Mouse (Mus musculus): ENCODE data around the gene Cenpx. TPM values are rescaled to one million over a fixed set of nuclear protein-coding genes. Genes with fewer than 3 reads are reported as not detected.
"Not testable (repeated sequence)": the region's sequence is repeated elsewhere in the genome, so short reads cannot be mapped to it uniquely, and the experiment has no call there.

Gene Cenpx
- polyA plus RNA-seq, 1 experiment from 2014 or later, result 133 TPM

DNA sequence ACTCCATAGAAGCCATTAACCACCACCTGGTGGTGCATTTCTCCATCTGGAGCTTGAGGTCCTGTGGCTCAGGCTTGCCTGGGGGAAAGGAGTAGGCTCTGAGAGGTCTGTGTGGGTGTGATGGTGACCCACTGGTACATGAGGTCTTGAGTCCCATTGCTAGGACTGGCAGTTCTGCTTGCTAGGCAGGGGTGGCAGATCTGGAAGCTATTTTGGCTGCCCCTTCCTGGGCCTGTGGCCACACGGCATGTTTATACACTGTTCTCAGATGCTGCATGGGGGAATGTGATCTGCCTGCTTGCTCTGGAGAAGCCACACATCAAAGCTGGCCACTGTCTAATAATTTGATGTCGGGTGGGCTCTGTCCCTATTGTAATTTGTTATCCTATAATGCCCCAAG is 29.5 kb downstream of the Cenpx start:
- Histone ChIP-seq H3K36me3 (peaks cover 97% of the 10 kb centered on the region), H3K4me1 (peaks cover 9% of the 10 kb centered on the region; the same call in 1 of the 2 replicates), H3K27ac (replicated peaks) (no peak overlapping the region), H3K9me3 (replicated peaks) (no peaks in the 10 kb centered on the region), H3K4me3 (no peak overlapping the region), H3K27me3 (ENCODE audit: low read depth, poor library complexity, severe bottlenecking) (no peaks in the 10 kb centered on the region)
- WGBS, result 83% methylated on average over 2 of the region's 2 CpGs
- no peak for DNase-seq (ENCODE audit: low spot score)

DNA sequence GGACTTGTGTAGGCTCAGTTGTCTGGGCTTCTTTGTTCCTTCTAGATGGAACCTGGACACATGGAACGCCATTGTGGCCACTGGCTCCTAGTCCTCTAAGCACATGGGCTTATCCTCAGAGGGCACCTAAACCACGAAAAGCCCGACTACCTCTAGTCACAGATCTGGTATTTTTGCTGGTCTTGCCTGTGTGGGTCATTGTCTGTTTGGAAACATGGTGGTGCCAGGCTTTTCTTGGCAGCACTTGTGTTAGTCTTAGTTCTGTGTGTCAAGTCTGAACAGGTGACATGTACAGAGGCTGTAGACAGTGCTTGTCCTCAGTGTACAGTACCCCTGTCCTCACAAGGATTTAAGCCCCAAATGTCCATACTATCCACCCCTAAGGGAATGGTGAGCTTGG is 30.0 kb downstream of the Cenpx start:
- no peak overlapping the region for H3K27ac ChIP-seq (replicated peaks)
- DNase-seq (ENCODE audit: low spot score), result no peak
- WGBS, result 92% methylated on average over 3 of the region's 3 CpGs
- H3K4me1 ChIP-seq, result peaks cover 9% of the 10 kb centered on the region; the same call in 1 of the 2 replicates
- H3K4me3 ChIP-seq, result no peak overlapping the region
- no peaks in the 10 kb centered on the region for H3K27me3 ChIP-seq (ENCODE audit: low read depth, poor library complexity, severe bottlenecking)
- H3K36me3 ChIP-seq, result peaks cover 97% of the 10 kb centered on the region
- H3K9me3 ChIP-seq (replicated peaks), result no peaks in the 10 kb centered on the region

DNA sequence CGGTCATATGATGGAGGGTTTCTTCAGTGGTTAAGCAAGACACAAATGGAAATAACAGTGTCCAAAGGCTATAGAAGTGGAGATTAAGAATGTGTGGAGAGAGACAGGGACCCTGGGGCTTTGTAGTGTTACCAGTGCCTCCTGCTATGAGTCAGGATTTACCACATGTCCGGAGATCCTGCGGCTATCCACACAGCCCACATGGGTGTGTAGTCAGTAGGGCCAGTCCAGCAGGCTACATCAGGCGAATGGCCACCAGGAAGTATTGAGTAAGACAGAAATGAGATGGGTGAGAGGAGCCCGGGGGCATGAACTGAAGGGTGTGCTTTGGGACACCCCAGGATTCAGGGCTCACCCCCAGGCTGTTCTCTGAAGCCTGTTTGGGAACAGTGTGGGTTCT is 30.9 kb downstream of the Cenpx start:
- Histone ChIP-seq H3K4me3 (no peak overlapping the region), H3K9me3 (replicated peaks) (no peaks in the 10 kb centered on the region), H3K27ac (replicated peaks) (no peak overlapping the region), H3K27me3 (ENCODE audit: low read depth, poor library complexity, severe bottlenecking) (no peaks in the 10 kb centered on the region), H3K36me3 (peaks cover 97% of the 10 kb centered on the region), H3K4me1 (peaks cover 9% of the 10 kb centered on the region; the same call in 1 of the 2 replicates)
- DNase-seq (ENCODE audit: low spot score), result no peak
- WGBS, result 93% methylated on average over 5 of the region's 5 CpGs

DNA sequence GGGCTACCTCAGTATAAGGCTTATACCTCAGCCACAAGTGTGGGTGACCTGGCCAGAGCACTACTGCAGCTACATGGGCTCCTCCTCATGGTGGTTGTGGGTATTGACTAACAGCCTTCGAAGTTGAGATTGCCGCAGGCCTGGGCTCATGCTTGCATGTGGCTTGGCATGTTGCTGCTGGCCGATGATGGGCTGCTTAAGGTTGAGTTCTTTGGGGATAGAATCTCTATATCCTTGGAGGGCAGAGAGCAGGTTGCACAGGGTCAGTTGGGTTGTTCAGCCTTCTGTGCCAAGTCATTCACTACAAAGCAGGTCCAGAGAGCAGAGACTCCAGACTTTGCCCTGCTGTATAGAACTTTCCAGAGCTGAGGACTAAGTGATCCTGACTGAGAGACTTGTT is 33.6 kb downstream of the Cenpx start:
- H3K36me3 ChIP-seq, result peaks cover 95% of the 10 kb centered on the region
- no peak overlapping the region for H3K4me3 ChIP-seq
- H3K9me3 ChIP-seq (replicated peaks), result no peaks in the 10 kb centered on the region
- H3K4me1 ChIP-seq, result no peaks in the 10 kb centered on the region
- WGBS, result 64% methylated on average over 3 of the region's 3 CpGs
- no peak overlapping the region for H3K27ac ChIP-seq (replicated peaks)
- H3K27me3 ChIP-seq (ENCODE audit: low read depth, poor library complexity, severe bottlenecking), result no peaks in the 10 kb centered on the region
- DNase-seq (ENCODE audit: low spot score), result no peak

DNA sequence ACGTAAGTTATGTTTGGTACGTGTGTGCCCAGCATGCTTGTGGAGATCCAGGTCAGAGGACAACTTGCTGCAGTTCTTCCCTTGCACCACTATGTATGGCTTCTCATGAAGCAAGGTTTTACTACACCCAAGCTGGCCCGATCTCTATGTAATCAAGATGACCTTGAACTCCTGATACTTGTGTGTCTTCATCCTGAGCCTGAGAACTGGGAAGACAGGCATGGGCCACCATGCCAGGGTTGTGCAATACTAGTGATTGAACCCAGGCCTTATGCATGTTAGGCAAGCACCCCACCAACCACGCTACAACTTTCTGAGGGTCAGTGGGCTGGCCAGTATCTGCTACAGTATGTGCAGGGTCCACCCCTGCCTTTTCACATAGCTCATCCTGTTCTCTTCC is 36.6 kb downstream of the Cenpx start:
- H3K4me3 ChIP-seq, result no peak overlapping the region
- no peak overlapping the region for H3K27ac ChIP-seq (replicated peaks)
- peaks cover 69% of the 10 kb centered on the region for H3K36me3 ChIP-seq
- no peaks in the 10 kb centered on the region for H3K27me3 ChIP-seq (ENCODE audit: low read depth, poor library complexity, severe bottlenecking)
- DNase-seq (ENCODE audit: low spot score), result no peak
- WGBS, result 90% methylated on average over 4 of the region's 4 CpGs
- H3K9me3 ChIP-seq (replicated peaks), result no peaks in the 10 kb centered on the region
- peaks cover 23% of the 10 kb centered on the region for H3K4me1 ChIP-seq

DNA sequence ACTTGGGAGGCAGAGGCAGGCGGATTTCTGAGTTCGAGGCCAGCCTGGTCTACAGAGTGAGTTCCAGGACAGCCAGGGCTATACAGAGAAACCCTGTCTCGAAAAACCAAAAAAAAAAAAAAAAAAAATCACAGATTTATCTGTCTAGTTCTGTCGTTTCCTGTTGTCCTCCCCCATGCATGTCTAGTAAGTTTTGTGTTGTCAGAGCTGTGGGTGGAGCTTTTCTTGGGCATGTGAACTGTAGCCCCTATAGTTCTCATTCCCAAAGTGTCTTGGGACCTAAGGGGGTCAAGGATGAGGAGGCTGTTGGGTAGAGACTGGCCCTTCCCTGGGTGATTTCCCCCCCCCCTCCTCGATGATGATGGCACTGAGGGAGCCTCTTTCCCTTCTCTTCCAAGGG is 37.7 kb downstream of the Cenpx start:
- not testable (repeated sequence) for H3K9me3 ChIP-seq (replicated peaks); H3K27ac ChIP-seq (replicated peaks); H3K27me3 ChIP-seq (ENCODE audit: low read depth, poor library complexity, severe bottlenecking); DNase-seq (ENCODE audit: low spot score); H3K4me3 ChIP-seq
- WGBS, result 84% methylated on average over 5 of the region's 5 CpGs
- H3K36me3 ChIP-seq, result peaks cover 58% of the 10 kb centered on the region
- peaks cover 23% of the 10 kb centered on the region for H3K4me1 ChIP-seq

DNA sequence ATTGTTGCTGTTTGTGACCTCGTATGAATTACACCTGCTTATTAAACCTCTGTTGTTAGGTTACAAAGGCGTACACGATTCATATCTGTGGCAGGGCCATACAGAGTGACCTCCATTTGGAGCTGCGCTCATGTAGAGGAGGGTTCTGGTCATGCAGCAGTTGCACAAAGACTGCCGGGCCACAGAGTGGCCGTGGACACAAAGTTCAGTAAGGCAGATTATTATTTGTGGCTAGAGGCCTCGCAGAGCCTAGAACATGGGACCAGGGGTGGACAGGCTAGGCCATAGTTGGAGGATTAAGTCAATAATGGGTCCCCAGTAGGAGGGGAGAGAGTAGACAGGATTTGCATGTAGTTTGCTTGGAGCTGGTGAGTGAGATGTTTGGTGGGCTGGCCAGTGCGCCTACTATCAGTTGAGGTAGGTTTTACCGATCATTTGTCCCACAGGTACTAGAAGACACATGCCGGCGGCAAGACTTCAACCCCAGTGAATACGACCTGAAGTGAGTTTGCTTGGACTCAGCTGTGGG is 39.9 kb downstream of the Cenpx start:
- Histone ChIP-seq H3K4me3 (peak overlapping the region; percentile 80), H3K27me3 (ENCODE audit: low read depth, poor library complexity, severe bottlenecking) (no peaks in the 10 kb centered on the region), H3K27ac (replicated peaks) (peak overlapping the region; percentile 99), H3K36me3 (peaks cover 36% of the 10 kb centered on the region), H3K4me1 (peaks cover 23% of the 10 kb centered on the region), H3K9me3 (replicated peaks) (no peaks in the 10 kb centered on the region)
- WGBS, result 44% methylated on average over 12 of the region's 12 CpGs
- no peak for DNase-seq (ENCODE audit: low spot score)

DNA sequence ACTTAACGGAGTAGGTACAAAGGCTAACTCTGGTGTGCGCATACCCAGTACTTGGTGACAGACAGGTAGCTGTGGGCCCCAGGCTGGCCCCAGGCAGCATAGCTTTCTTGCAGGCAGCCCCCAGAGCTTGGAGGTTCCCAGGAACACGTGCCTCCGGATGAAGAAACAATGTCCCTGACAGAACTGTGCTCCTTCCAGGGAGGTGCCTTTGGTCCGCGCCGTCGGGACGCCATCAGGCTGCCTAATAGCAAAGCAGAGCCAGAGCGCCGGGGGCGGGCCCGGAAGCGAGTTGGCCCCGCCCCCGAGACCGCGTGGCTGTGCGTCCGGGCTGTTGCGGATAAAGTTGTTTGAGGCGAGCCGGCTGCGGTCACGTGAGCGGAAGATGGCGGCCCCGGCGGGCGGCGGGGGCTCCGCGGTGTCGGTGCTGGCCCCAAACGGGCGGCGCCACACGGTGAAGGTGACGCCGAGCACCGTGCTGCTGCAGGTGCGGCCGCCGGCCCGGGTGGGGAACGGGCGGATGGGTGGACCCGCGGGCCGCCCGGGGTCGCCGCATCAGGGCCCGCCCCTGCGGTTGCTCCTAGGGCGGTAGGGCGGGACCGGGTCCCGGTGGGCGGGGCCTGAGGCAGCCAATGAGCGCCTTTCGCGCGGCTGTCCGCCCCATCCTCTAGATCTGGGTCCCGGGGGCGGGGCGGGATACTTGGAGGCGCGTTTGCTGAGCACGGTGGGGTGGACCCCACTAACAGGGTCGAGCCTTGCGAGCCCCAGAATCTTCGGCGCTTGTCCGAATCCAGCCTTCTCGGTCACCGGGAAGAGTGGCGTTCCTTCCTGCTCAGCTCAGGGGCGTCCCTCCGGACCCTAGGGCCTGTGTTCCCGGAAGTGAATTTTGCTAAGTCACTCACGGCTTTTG is 40.6 kb downstream of the Cenpx start, which contains the start of gene Aspscr1:
Gene Aspscr1 (plus strand): TSS at position 287 of the 907 bp plus-strand sequence.
- DNase-seq (ENCODE audit: low spot score), result peak; percentile 94
- Histone ChIP-seq H3K9me3 (replicated peaks) (no peaks in the 10 kb centered on the region), H3K27ac (replicated peaks) (peak within 1 kb of the TSS; percentile 99), H3K4me1 (peaks cover 23% of the 10 kb centered on the region), H3K4me3 (peak within 1 kb of the TSS; percentile 80), H3K36me3 (peaks cover 28% of the 10 kb centered on the region), H3K27me3 (ENCODE audit: low read depth, poor library complexity, severe bottlenecking) (no peaks in the 10 kb centered on the region)
- 2% methylated on average over 83 of the region's 83 CpGs for WGBS

DNA sequence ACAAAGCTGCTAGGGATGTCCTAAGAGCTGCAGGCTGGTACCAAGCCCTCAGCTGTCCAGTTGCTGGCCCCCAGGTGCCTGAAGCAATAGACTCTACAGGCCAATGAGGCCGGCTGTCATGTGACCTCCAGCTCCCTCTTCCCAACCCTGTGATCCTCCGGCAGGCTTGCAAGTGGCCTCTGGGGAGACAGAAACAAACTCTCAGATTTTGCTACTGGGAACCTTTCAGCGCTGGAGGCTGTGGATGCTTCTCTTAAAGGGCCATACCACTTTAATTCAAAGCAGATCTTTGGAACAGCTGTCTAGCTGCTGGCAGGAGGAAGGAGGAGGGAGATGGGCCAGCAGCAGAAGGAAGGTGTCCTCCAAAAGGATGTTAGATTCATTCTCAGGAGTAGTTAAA is 46.9 kb downstream of the Cenpx start:
- H3K27me3 ChIP-seq (ENCODE audit: low read depth, poor library complexity, severe bottlenecking), result peaks cover 50% of the 10 kb centered on the region
- no peak overlapping the region for H3K27ac ChIP-seq (replicated peaks)
- no peaks in the 10 kb centered on the region for H3K9me3 ChIP-seq (replicated peaks)
- H3K36me3 ChIP-seq, result no peaks in the 10 kb centered on the region
- no peak for DNase-seq (ENCODE audit: low spot score)
- peaks cover 18% of the 10 kb centered on the region for H3K4me1 ChIP-seq
- WGBS, result 14% methylated on average over 3 of the region's 3 CpGs
- H3K4me3 ChIP-seq, result no peak overlapping the region

DNA sequence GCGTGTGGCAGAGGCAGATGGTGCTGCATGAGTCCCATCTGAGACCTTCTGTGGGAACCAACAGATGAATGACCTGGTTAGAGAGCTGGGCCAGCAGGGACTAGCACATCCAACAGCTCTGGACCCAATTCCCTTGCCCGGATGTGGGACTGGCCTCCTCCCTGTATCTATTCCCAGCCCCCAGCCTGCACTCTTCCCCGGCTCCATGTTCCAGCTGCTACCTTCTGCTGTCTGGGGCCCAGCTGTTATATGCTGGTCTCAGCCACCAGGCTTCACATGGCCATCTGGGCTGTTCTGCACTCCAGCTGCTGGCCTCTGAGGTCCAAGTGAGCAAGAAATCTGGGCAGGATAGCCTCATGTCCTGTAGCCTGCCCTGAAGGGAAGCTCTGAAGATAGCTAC is 48.1 kb downstream of the Cenpx start:
- Histone ChIP-seq H3K36me3 (no peaks in the 10 kb centered on the region), H3K27me3 (ENCODE audit: low read depth, poor library complexity, severe bottlenecking) (peaks cover 62% of the 10 kb centered on the region), H3K4me1 (peaks cover 28% of the 10 kb centered on the region), H3K9me3 (replicated peaks) (no peaks in the 10 kb centered on the region), H3K27ac (replicated peaks) (no peak overlapping the region), H3K4me3 (no peak overlapping the region)
- no peak for DNase-seq (ENCODE audit: low spot score)
- 86% methylated on average over 3 of the region's 3 CpGs for WGBS

DNA sequence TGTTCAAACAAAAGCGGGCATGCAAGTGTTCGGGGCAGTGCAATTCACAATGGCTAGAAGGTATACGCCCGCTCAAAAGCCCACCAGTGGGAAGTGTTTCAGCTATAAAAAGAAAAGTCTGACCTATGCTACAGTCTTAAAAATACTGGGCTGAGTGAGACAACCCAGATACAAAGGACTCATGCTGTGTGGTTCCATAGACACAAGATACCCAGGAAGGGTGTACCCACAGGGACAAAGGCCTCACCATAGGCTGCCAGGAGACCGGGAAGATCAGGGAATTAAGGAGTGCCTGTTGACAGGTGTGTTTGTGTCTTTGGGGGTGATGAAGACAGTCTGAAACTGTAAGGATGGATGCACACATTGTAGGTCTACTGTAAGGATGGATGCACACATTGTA is 49.8 kb downstream of the Cenpx start:
- Histone ChIP-seq H3K4me3 (no peak overlapping the region), H3K4me1 (peaks cover 45% of the 10 kb centered on the region), H3K27me3 (ENCODE audit: low read depth, poor library complexity, severe bottlenecking) (peaks cover 79% of the 10 kb centered on the region), H3K9me3 (replicated peaks) (no peaks in the 10 kb centered on the region), H3K36me3 (no peaks in the 10 kb centered on the region), H3K27ac (replicated peaks) (no peak overlapping the region)
- DNase-seq (ENCODE audit: low spot score), result no peak
- 71% methylated on average over 5 of the region's 5 CpGs for WGBS

DNA sequence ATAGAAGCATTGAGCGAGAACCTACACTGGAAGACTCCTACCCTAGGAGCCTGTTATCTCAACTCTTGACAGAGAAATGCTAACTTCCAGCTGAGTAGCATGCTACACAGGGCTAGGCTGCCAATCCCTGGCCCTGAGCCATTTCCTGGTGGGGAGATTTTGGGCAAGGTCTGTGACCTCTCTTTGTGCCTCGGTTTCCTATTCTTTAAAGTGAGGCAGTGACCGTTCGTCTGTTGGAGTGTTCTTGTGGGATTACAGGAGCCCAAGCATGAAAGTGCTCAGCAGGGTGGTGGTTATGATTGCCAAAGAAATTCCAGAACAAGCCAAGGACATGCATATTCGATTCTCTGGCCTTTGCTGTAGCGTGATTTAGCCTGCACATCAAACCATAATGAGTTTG is 50.8 kb downstream of the Cenpx start:
- Histone ChIP-seq H3K9me3 (replicated peaks) (no peaks in the 10 kb centered on the region), H3K27ac (replicated peaks) (no peak overlapping the region), H3K27me3 (ENCODE audit: low read depth, poor library complexity, severe bottlenecking) (peaks cover 88% of the 10 kb centered on the region), H3K4me1 (peaks cover 47% of the 10 kb centered on the region), H3K4me3 (no peak overlapping the region), H3K36me3 (no peaks in the 10 kb centered on the region)
- no peak for DNase-seq (ENCODE audit: low spot score)
- WGBS, result 37% methylated on average over 6 of the region's 6 CpGs

DNA sequence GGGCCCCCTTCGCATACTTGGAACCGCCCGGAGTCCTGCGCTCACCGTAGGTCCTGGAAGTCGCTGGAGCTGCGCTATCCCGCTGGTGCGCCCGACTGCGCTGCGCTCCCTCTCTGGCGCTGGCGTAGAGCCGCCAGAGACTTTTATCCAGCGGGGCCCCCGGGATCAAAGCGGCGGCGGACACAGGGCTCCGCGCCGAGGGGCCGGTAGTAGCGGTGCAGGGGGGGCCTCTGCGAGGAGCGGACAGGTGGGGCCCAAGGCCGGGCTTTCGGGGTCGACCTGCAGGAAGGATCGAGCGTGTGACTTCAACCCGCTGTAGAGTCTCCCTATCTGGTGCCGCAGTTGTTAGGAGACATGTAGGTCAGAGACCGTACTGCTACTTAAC is 52.5 kb downstream of the Cenpx start, which contains the start of gene Notum:
Gene Notum (minus strand): TSS at position 100 of the 385 bp plus-strand sequence.
- no peak for DNase-seq (ENCODE audit: low spot score)
- Histone ChIP-seq H3K27ac (replicated peaks) (peak within 1 kb of the TSS; percentile 69), H3K4me1 (peaks cover 38% of the 10 kb centered on the region), H3K9me3 (replicated peaks) (no peaks in the 10 kb centered on the region), H3K27me3 (ENCODE audit: low read depth, poor library complexity, severe bottlenecking) (peaks cover 99% of the 10 kb centered on the region), H3K36me3 (no peaks in the 10 kb centered on the region), H3K4me3 (peak within 1 kb of the TSS; percentile 53)
- under 1% methylated on average over 35 of the region's 35 CpGs for WGBS

Measured in midbrain, embryonic 10.5 days (tissue).